Mouse (Mus musculus) G1E (cell line): ENCODE results near the gene Kdm1b.

Source experiments
- CTCF ChIP-seq: IDR thresholded peaks from 2 replicates; pipeline ENCODE4 v1.5.1; 2012; ENCODE audit warnings: low read depth, low read length, inconsistent platforms, mixed read lengths
- GATA1 ChIP-seq: IDR thresholded peaks from 2 replicates; pipeline ENCODE4 v1.6.1; 2012; ENCODE audit warnings: borderline replicate concordance, low read length, inconsistent platforms, mixed read lengths
- GATA2 ChIP-seq: IDR thresholded peaks from 2 replicates; pipeline ENCODE4 v1.6.1; 2012; ENCODE audit warnings: low read depth, low read length, inconsistent platforms, borderline replicate concordance
- POLR2AphosphoS5 ChIP-seq: IDR thresholded peaks from 2 replicates; pipeline ENCODE4 v1.6.1; 2012; ENCODE audit warnings: low read depth, low read length, inconsistent platforms; ENCODE audit not compliant: insufficient replicate concordance
- TAL1 ChIP-seq: conservative IDR thresholded peaks from 2 replicates; pipeline ENCODE4 v1.6.1; 2012; ENCODE audit warnings: low read depth, low read length, inconsistent platforms, mixed read lengths

DNA sequence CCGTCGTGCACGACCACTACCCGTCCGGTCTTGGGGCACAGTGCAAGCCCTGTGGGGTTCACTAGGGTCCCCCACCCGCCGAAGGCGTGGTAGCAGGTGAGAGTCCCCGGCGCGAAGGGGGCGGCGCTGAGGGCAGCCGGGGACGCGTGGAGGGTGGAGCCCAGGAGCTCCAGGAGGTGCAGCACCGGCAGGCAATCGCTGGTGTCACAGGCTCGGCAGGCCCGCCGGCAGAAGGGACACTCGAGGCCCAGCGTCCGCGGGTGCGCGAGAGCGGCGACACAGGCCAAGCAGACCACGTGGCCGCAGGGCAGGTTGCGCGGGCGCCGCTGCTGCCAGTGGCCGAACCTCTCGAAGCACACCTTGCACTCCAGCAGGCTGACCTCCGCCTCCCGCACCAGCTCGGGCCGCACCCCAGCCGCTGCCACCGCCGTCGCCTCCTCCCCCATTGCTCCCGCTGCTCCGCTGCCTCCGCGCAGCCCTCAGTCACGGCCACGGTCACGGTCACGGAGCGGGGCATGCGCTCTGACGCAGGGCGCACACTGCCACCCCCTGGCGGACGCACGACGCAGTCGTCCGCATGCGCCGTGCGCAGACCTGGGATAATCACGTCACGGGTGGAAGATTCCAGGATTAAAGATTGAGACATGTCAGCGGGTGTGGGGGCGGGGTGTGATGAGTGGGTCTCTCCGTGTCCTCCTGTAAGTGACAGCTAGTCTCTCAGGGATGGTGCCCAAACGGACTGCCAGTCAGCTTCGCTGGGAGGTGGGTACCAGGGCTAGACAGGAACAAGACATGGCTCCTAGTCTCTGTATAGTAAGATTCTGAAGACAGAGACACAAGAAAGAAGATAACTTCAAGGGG, 28.7 kb upstream of the Kdm1b start, which contains the start of gene Nhlrc1:
- TF ChIP-seq CTCF = no peak
- TF ChIP-seq GATA1 = no peak
- no peak for TF ChIP-seq GATA2
- TF ChIP-seq POLR2AphosphoS5 = no peak
- TF ChIP-seq TAL1 = no peak
